Mouse (Mus musculus): ENCODE measurements around the gene Trp53.
"Not testable (repeated sequence)": the region's sequence is repeated elsewhere in the genome, so short reads cannot be mapped to it uniquely, and the experiment has no call there.

Gene Trp53

GRCm38 (mm10) chr11:69601768-69602167, 21.6 kb downstream of the Trp53 start:
- no peak for DNase-seq

DNA sequence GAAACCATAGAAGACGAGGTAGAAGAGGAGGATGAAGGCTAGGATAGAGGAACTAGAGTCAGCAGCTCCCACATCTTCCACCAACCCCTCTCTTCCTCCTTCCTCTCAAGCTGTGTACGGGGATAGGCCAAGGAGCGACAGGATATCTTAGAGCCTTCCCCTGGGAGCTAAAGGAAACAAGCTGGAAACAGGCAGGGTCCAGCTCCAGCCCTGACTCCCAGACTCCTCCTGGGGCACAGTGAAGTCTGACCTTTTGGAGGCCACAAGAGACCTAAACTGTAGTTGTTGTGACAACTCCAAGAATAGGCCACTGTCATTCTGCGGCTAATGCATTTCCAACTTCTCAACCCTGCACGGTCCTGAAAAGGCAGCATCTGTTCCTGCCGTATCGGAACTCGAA, 23.4 kb downstream of the Trp53 start:
- no peak for DNase-seq

GRCm38 (mm10) chr11:69604347-69604746, 24.2 kb downstream of the Trp53 start:
- no peak for DNase-seq

DNA sequence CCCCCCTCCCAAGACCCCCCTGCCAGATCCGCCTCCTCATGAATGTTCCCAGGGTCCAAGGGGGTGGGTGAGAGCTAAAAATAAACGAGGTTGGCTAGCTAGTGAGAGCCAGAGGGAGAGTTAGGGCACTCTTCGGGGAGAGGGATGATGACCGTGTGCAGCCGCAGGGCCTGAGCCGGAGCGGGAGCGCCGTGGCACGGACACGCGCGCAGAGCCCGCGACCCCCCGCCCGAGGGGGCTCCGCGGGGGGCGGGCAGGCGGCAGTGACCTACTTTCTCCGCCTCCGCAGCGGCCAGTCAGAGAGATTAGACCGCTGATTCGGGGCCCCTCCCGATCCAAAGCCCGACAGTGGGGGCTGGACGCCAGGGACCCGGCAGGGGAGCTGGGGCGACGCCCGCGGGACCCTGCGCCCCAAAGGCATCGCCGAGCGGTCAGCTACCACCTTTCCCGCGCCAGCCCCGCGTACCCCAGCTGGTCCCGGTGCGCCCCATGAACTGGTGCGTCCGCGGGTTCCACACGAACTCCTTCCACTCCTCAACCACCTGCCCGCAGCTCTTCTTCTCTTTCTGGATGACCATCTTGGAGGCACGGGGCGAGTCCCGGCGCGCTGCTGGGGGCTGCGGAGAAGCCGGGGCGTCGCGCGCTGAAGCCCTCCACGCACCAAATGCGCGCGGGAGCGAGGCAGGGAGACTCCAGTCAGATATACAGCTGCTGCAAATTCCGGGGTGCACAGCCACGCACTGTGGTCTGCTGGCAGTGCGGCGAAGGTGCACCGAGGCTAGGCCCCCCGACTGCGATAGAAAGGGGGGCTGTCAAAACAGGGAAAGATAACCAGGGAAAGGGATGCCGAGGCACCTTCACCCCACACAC, 24.9 kb downstream of the Trp53 start:
- DNase-seq: no peak

- DNase-seq: peak; percentile 57
Observed at GRCm38 (mm10) chr11:69605726-69606490, 25.7 kb downstream of the Trp53 start, which contains the start of gene Atp1b2. Gene Atp1b2 (minus strand): TSS chr11:69605942.

DNA sequence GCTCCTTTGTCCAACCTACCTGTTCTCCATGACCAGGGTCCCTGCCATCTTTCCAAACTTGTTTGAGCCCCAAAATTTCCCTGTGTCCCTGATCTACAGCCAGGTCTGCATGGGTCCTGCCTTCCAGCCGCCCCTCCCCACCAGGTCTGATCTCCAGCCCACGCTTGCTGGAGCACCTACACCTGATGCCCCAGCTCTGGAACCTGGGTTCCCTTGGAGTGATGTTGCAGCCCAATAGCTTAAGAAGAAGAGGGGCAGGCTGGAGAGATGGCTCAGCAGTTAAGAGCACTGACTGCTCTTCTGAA, 26.3 kb downstream of the Trp53 start:
- no peak for DNase-seq

GRCm38 (mm10) chr11:69606832-69607231, 26.7 kb downstream of the Trp53 start:
- DNase-seq: no peak

- no peak for DNase-seq
Observed at GRCm38 (mm10) chr11:69608525-69608924, 28.4 kb downstream of the Trp53 start.

GRCm38 (mm10) chr11:69609416-69609815, 29.3 kb downstream of the Trp53 start:
- DNase-seq: no peak

DNA sequence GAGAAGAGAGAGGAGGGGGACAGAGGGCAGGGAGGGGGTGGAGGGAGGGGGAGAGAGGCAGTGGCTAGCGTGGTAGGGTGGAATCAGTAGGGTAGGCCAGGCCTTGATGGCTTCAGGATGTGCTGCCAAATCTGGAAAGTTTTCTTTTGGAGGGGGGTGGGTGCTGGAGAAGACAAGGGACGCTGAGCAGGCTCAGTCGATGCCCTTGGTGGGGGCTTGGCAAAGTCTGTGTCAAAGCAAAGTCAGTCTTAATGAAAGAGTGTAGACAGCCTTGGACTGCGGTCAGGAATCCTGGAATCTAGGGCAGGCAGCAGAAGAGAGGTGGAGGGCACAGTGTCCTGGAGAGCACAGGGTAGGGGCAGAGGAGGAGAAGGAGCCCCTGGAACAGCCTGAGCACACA, 30.7 kb downstream of the Trp53 start:
- no peak for DNase-seq

GRCm38 (mm10) chr11:69613553-69614256, 33.5 kb downstream of the Trp53 start:
- peak; percentile 83 for DNase-seq

GRCm38 (mm10) chr11:69614257-69614588, 34.1 kb downstream of the Trp53 start:
- not testable (repeated sequence) for DNase-seq

DNA sequence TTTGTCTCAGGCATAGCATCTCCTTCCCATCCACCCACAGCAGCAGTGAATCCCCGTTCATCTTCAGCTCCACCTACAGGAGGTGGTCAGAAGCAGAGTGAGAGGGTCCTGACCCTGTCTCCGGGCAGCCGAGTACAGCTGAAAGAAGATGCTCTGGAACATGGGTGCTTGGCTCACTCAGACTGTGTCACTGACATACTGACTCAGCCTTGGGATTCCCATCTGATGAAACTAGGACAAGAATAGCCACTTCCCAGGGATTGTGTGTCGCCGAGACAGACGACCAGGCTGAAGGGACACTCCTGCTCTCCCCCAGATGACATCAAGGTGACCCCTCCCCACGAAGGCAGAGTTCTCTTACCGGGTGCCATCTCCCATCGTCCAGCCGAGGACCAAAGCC, 36.6 kb downstream of the Trp53 start:
- DNase-seq: no peak

GRCm38 (mm10) chr11:69617805-69618204, 37.6 kb downstream of the Trp53 start, which contains the start of gene Shbg:
Gene Shbg (minus strand): TSS chr11:69617905.
- DNase-seq: no peak

- no peak for DNase-seq
Observed at GRCm38 (mm10) chr11:69620394-69621081, 40.4 kb downstream of the Trp53 start.

- DNase-seq: peak; percentile 57
Observed at GRCm38 (mm10) chr11:69621571-69622268, 41.6 kb downstream of the Trp53 start, which contains the start of gene Sat2. Gene Sat2 (plus strand): TSS chr11:69622024.

DNA sequence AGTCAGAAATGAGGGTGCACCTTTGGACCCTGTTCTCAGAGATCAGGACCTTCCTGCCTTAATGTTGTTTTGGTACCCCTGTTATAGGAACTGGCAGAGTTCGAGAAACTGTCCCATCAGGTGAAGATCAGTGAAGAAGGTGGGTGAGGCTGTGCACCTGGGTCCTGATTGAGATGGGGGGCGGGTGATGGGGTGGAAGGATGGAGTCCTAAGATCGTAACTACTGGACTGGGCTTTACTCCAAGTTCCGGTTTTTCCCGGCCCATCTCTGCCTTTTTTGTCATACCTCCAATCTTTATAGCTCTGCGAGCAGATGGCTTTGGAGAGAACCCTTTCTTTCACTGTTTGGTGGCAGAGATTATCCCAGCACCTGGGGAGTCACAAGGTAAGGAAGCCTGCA, 42.2 kb downstream of the Trp53 start:
- no peak for DNase-seq

DNA sequence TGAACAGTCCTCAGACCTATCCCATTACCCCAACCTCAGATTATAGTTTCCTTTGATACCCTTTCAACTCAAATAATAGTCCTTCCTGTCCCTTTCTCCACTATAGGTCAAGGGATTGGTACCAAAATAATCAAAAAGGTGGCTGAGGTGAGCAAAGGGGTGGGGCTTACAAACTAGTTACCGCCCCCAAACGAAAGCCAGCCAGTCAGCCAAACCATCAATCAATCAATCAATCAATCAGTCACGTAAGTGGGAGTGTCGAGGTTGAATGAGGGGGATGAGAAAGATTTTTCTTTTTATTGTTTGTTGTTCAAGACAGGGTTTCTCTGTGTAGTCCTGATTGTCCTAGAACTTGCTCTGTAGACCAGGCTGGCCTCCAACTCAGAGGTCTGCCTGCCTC, 42.8 kb downstream of the Trp53 start:
- DNase-seq: no peak

GRCm38 (mm10) chr11:69624339-69624738, 44.2 kb downstream of the Trp53 start:
- DNase-seq: not testable (repeated sequence)

- DNase-seq: peak; percentile 72
Observed at GRCm38 (mm10) chr11:69628286-69628685, 48.1 kb downstream of the Trp53 start.

DNA sequence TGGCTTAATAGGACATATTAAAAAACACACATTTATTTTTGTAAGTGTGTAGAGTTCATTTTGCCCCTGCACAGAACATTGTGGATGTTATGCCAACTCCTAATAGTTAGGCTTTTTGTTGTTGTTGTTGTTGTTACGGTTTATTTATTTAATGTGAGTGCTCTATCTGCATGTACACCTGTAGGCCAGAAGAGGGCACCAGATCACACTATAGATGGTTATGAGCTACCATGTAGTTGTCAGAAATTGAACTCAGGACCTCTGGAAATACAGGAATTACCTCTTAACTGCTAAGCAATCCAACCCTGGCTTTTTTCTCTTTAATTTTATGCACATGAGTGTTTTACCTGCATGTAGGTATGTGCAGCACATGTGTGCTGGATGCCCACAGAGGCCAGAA, 49.6 kb downstream of the Trp53 start:
- no peak for DNase-seq
